Mouse (Mus musculus) midbrain, embryonic 13.5 days (tissue): ENCODE data around the gene Ksr2. TPM values are rescaled to one million over a fixed set of nuclear protein-coding genes. Genes with fewer than 3 reads are reported as not detected.

Experiments used
- ATAC-seq: fragments of 200-750 bp; cut with Nextera tagmentation; 2 replicates; pipeline ENCODE4 v1.8.0; 2017; ENCODE audit warnings: mild to moderate bottlenecking, moderate TSS enrichment, moderate library complexity
- H3K27ac ChIP-seq: fragments of 300-500 bp; sonication (generic); 2 replicates; pipeline ENCODE4 v1.5.1; 2015; ENCODE audit warnings: inconsistent platforms, mild to moderate bottlenecking, moderate library complexity
- H3K27me3 ChIP-seq: fragments of 300-500 bp; sonication (generic); 2 replicates; pipeline ENCODE4 v1.6.1; 2015; ENCODE audit warnings: mild to moderate bottlenecking, inconsistent platforms
- H3K36me3 ChIP-seq: fragments of 300-500 bp; sonication (generic); 2 replicates; pipeline ENCODE4 v1.6.1; 2015; ENCODE audit warnings: mild to moderate bottlenecking, inconsistent platforms
- H3K4me1 ChIP-seq: fragments of 300-500 bp; sonication (generic); replicated peaks from 2 replicates; pipeline ENCODE4 v1.6.1; 2015; ENCODE audit warnings: inconsistent platforms
- H3K4me2 ChIP-seq: fragments of 300-500 bp; sonication (generic); replicated peaks from 2 replicates; pipeline ENCODE4 v1.6.1; 2015; ENCODE audit warnings: moderate library complexity, mild to moderate bottlenecking, inconsistent platforms
- H3K4me3 ChIP-seq: fragments of 300-500 bp; sonication (generic); replicated peaks from 2 replicates; pipeline ENCODE4 v1.5.1; 2015; ENCODE audit warnings: mild to moderate bottlenecking, inconsistent platforms
- H3K9ac ChIP-seq: fragments of 300-500 bp; sonication (generic); replicated peaks from 2 replicates; pipeline ENCODE4 v1.6.1; 2015; ENCODE audit warnings: mild to moderate bottlenecking, inconsistent platforms
- H3K9me3 ChIP-seq: fragments of 300-500 bp; sonication (generic); 2 replicates; pipeline ENCODE4 v1.6.1; 2016; ENCODE audit warnings: mild to moderate bottlenecking, inconsistent platforms
- WGBS: fragments of 180-500 bp; shearing (Covaris S2); methylation state at CpG from one replicate; pipeline ENCODE4 v1.1.7; 2015; 5-methylcytosine and 5-hydroxymethylcytosine counted together
- polyA plus RNA-seq: library from polyadenylated mRNA; unstranded; fragments of >200 nt; fragmentation: Nextera tagmentation; extraction: Ambion mirVana; gene quantifications from 2 replicates; pipeline ENCODE4 v1.2.1, GENCODE M21; 2015

Ksr2 gene
- polyA plus RNA-seq, 1 experiment from 2014 or later, result 6.9 TPM

GRCm38 (mm10) chr5:117541654-117542053 lies 127.9 kb downstream of the Ksr2 start:
- Histone ChIP-seq H3K4me3 (no peak overlapping the region), H3K27me3 (no peaks in the 10 kb centered on the region), H3K9me3 (no peaks in the 10 kb centered on the region), H3K9ac (no peak overlapping the region), H3K4me2 (no peak overlapping the region), H3K4me1 (0 out of 2 replicates have a peak, but pooled peaks cover 5% of the 10 kb centered on the region), H3K27ac (no peak overlapping the region), H3K36me3 (peaks cover 7% of the 10 kb centered on the region; the same call in 1 of the 2 replicates)
- 61% methylated on average over 8 of the region's 8 CpGs for WGBS
- ATAC-seq, result no peak

- Histone ChIP-seq H3K27ac (no peak overlapping the region), H3K36me3 (peaks cover 7% of the 10 kb centered on the region; the same call in 1 of the 2 replicates), H3K4me1 (0 out of 2 replicates have a peak, but pooled peaks cover 2% of the 10 kb centered on the region), H3K4me3 (no peak overlapping the region), H3K27me3 (no peaks in the 10 kb centered on the region), H3K9ac (no peak overlapping the region), H3K9me3 (peaks cover 9% of the 10 kb centered on the region; the same call in 1 of the 2 replicates), H3K4me2 (no peak overlapping the region)
- 84% methylated on average over 25 of the region's 25 CpGs for WGBS
- 0 out of 2 replicates have a peak, but pooled peaks have one; percentile 14 for ATAC-seq
Observed at GRCm38 (mm10) chr5:117546694-117547268, 133.0 kb downstream of the Ksr2 start.

GRCm38 (mm10) chr5:117550992-117551391 lies 137.2 kb downstream of the Ksr2 start:
- Histone ChIP-seq H3K9me3 (peaks cover 13% of the 10 kb centered on the region; the same call in 1 of the 2 replicates), H3K4me1 (no peaks in the 10 kb centered on the region), H3K27ac (no peak overlapping the region; the same call in 1 of the 2 replicates), H3K4me2 (no peak overlapping the region), H3K9ac (no peak overlapping the region), H3K27me3 (no peaks in the 10 kb centered on the region), H3K36me3 (peaks cover 10% of the 10 kb centered on the region; the same call in 1 of the 2 replicates), H3K4me3 (no peak overlapping the region)
- no peak for ATAC-seq
- 67% methylated on average over 9 of the region's 9 CpGs for WGBS

GRCm38 (mm10) chr5:117552096-117552495 lies 138.3 kb downstream of the Ksr2 start:
- Histone ChIP-seq H3K4me3 (no peak overlapping the region), H3K27me3 (no peaks in the 10 kb centered on the region), H3K36me3 (peaks cover 10% of the 10 kb centered on the region; the same call in 1 of the 2 replicates), H3K4me2 (no peak overlapping the region), H3K9ac (no peak overlapping the region), H3K9me3 (peaks cover 13% of the 10 kb centered on the region; the same call in 1 of the 2 replicates), H3K27ac (no peak overlapping the region), H3K4me1 (no peaks in the 10 kb centered on the region)
- WGBS, result 92% methylated on average over 8 of the region's 8 CpGs
- no peak for ATAC-seq

GRCm38 (mm10) chr5:117554505-117554904 lies 140.7 kb downstream of the Ksr2 start:
- no peak for ATAC-seq
- 89% methylated on average over 4 of the region's 4 CpGs for WGBS

GRCm38 (mm10) chr5:117556570-117556969 lies 142.8 kb downstream of the Ksr2 start:
- Histone ChIP-seq H3K9ac (no peak overlapping the region), H3K27ac (no peak overlapping the region), H3K27me3 (no peaks in the 10 kb centered on the region), H3K4me3 (no peak overlapping the region), H3K4me2 (no peak overlapping the region), H3K4me1 (no peaks in the 10 kb centered on the region), H3K9me3 (peaks cover 5% of the 10 kb centered on the region; the same call in 1 of the 2 replicates), H3K36me3 (peaks cover 10% of the 10 kb centered on the region; the same call in 1 of the 2 replicates)
- no peak for ATAC-seq
- WGBS, result 72% methylated on average over 9 of the region's 9 CpGs

More at GRCm38 (mm10) chr5:117554505-117554904, 140.7 kb downstream of the Ksr2 start:
- H3K9ac ChIP-seq, result no peak overlapping the region
- H3K27me3 ChIP-seq, result no peaks in the 10 kb centered on the region
- H3K4me2 ChIP-seq, result no peak overlapping the region
- peaks cover 5% of the 10 kb centered on the region; the same call in 1 of the 2 replicates for H3K9me3 ChIP-seq
- peaks cover 10% of the 10 kb centered on the region; the same call in 1 of the 2 replicates for H3K36me3 ChIP-seq
- H3K27ac ChIP-seq, result no peak overlapping the region
- H3K4me1 ChIP-seq, result no peaks in the 10 kb centered on the region
- H3K4me3 ChIP-seq, result no peak overlapping the region

GRCm38 (mm10) chr5:117561080-117561479 lies 147.3 kb downstream of the Ksr2 start:
- H3K4me1 ChIP-seq, result no peaks in the 10 kb centered on the region; the same call in 1 of the 2 replicates
- H3K4me3 ChIP-seq, result no peak overlapping the region
- WGBS, result 94% methylated on average over 2 of the region's 2 CpGs
- H3K36me3 ChIP-seq, result no peaks in the 10 kb centered on the region
- H3K27ac ChIP-seq, result no peak overlapping the region
- H3K4me2 ChIP-seq, result no peak overlapping the region
- H3K9ac ChIP-seq, result no peak overlapping the region
- H3K27me3 ChIP-seq, result no peaks in the 10 kb centered on the region
- no peak for ATAC-seq
- H3K9me3 ChIP-seq, result no peaks in the 10 kb centered on the region

GRCm38 (mm10) chr5:117566051-117566665 lies 152.4 kb downstream of the Ksr2 start:
- 56% methylated on average over 12 of the region's 12 CpGs for WGBS
- H3K27ac ChIP-seq, result peak overlapping the region; percentile 65
- no peak overlapping the region for H3K4me2 ChIP-seq
- no peaks in the 10 kb centered on the region for H3K27me3 ChIP-seq
- H3K4me1 ChIP-seq, result no peaks in the 10 kb centered on the region; the same call in 1 of the 2 replicates
- peak; percentile 55; the same call in 1 of the 2 replicates for ATAC-seq
- H3K9ac ChIP-seq, result no peak overlapping the region
- H3K4me3 ChIP-seq, result no peak overlapping the region
- no peaks in the 10 kb centered on the region for H3K36me3 ChIP-seq
- no peaks in the 10 kb centered on the region for H3K9me3 ChIP-seq

- Histone ChIP-seq H3K9ac (no peak overlapping the region), H3K27me3 (no peaks in the 10 kb centered on the region), H3K4me1 (no peaks in the 10 kb centered on the region; the same call in 1 of the 2 replicates), H3K4me2 (no peak overlapping the region), H3K36me3 (no peaks in the 10 kb centered on the region), H3K4me3 (no peak overlapping the region), H3K9me3 (no peaks in the 10 kb centered on the region), H3K27ac (no peak overlapping the region)
- no peak for ATAC-seq
- 85% methylated on average over 6 of the region's 6 CpGs for WGBS
Observed at GRCm38 (mm10) chr5:117569190-117569795, 155.5 kb downstream of the Ksr2 start.

GRCm38 (mm10) chr5:117572428-117572827 lies 158.6 kb downstream of the Ksr2 start:
- no peak overlapping the region for H3K27ac ChIP-seq
- no peak for ATAC-seq
- no peak overlapping the region for H3K9ac ChIP-seq
- H3K36me3 ChIP-seq, result no peaks in the 10 kb centered on the region
- 73% methylated on average over 14 of the region's 14 CpGs for WGBS
- no peaks in the 10 kb centered on the region for H3K27me3 ChIP-seq
- H3K4me3 ChIP-seq, result no peak overlapping the region
- no peaks in the 10 kb centered on the region for H3K4me1 ChIP-seq
- no peak overlapping the region for H3K4me2 ChIP-seq
- no peaks in the 10 kb centered on the region for H3K9me3 ChIP-seq

- ATAC-seq, result no peak
- Histone ChIP-seq H3K4me3 (no peak overlapping the region), H3K36me3 (no peaks in the 10 kb centered on the region), H3K27ac (no peak overlapping the region), H3K4me2 (no peak overlapping the region), H3K9me3 (no peaks in the 10 kb centered on the region), H3K9ac (no peak overlapping the region), H3K4me1 (no peaks in the 10 kb centered on the region), H3K27me3 (no peaks in the 10 kb centered on the region)
- WGBS, result 88% methylated on average over 7 of the region's 7 CpGs
Observed at GRCm38 (mm10) chr5:117574894-117575293, 161.1 kb downstream of the Ksr2 start.

GRCm38 (mm10) chr5:117577598-117577997 lies 163.8 kb downstream of the Ksr2 start:
- no peak overlapping the region for H3K9ac ChIP-seq
- H3K27ac ChIP-seq, result no peak overlapping the region
- H3K27me3 ChIP-seq, result no peaks in the 10 kb centered on the region
- H3K36me3 ChIP-seq, result no peaks in the 10 kb centered on the region
- H3K4me3 ChIP-seq, result no peak overlapping the region
- no peak overlapping the region for H3K4me2 ChIP-seq
- no peaks in the 10 kb centered on the region for H3K9me3 ChIP-seq
- WGBS, result 90% methylated on average over 5 of the region's 5 CpGs
- ATAC-seq, result no peak
- H3K4me1 ChIP-seq, result no peaks in the 10 kb centered on the region
